Mouse (Mus musculus): ENCODE measurements around the gene Cd55. TPM values are rescaled to one million over a fixed set of nuclear protein-coding genes. Genes with fewer than 3 reads are reported as not detected.

The Cd55 gene
- 12.9 and 17.5 TPM in 2 replicates for polyA plus RNA-seq (2012; ENCODE audit: insufficient read depth, insufficient read length, missing spikeins)

DNA sequence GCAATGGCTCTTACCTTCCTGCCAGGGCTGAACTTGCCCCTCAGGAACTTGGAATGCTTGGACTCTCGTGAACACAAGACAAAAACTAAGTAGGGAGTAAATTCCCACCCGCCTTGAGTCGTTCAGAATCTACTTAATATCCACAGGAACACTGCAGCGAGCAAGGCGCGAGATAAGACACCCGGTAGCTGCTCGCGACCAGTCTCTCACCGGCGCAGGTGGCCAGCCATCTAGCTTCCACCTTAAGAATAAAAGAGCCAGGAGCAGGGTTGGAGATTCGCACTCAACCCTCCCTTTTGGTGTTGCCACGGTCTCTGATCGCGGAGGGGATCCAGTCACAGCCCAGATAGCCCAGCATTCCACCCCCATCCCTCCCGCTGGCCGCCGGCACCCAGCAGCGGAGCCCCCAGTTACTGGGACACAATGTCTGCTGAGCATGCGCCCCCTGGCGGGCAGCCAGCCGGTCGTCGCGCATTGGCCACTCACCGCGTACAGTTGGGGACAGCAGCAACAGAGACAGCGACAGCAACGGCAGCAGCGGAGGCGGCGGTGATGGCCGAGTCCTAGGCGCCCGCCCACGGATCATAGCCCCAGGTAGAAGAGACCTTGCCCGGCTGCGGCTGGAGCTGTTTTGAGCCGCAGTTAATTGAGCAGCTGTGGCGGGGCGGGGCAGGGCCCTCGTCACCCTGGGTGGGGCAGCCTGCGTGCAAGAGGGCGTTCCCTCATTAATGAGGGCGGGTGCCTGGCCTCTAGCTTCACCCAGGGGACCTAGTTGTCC, at the start of gene Cd55:
Cd55 (minus strand) TSS at position 661 of the 778 bp plus-strand sequence.
- peak within 1 kb of the TSS; percentile 92 for H3K4me3 ChIP-seq (ENCODE audit: insufficient read depth, low read depth, low read length)
- peak within 1 kb of the TSS; percentile 63; the same call in 1 of the 2 replicates for H3K27ac ChIP-seq (replicated peaks; ENCODE audit: low read depth, low read length)

DNA sequence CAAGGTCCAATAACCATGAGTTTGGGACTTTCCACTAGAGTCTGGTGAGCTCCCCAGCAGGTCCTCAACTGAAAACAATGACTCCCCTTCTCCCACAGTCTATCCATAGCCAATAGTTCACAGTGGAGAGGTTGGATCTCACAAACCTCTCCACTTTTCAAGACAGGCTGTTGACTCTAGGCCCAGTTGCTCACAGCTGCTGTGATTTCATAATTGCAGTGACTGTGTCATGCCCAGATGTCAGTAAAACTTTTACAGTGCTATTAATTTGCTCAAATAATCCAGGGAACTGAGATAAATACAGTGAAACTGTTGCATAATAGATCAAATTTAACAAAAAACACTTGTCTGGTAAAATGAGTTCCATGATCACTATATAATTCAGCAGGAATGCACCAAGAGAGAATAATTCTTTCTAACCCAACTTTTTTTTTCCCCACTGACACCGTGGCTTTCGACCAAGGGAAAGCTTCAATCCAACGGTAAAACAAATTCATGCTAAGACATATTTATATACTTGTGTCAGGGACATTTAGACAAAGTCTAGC, 49.4 kb upstream of the Cd55 start:
- H3K4me1 ChIP-seq (ENCODE audit: control insufficient read depth, insufficient read depth, insufficient read length, low read length) = peaks cover 6% of the 10 kb centered on the region
- H3K27ac ChIP-seq (replicated peaks; ENCODE audit: low read depth, low read length) = no peak overlapping the region

More for the DNA sequence above, at the start of gene Cd55:
- H3K4me1 ChIP-seq (ENCODE audit: control insufficient read depth, insufficient read depth, insufficient read length, low read length) = peaks cover 3% of the 10 kb centered on the region; the same call in 1 of the 2 replicates

DNA sequence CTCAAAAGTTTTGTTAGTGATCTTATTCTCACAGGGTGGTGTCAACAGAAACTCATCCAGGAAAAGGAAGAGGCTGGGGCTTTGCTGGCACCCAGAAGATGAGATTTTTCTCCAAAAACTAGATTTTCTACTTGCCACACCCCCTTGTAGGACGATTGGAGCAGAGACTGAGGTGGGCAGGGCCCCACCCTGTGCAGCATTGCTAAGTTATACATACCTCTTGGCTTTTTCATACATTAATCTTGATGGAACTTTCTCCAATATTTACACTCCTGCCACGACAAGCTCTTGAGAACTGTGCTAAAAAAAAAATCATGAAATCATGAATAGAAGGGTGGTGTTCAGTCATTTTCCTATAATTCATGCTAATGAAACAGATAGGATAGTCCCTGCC, 46.4 kb upstream of the Cd55 start:
- no peak overlapping the region for H3K4me3 ChIP-seq (ENCODE audit: insufficient read depth, low read depth, low read length)
- H3K27ac ChIP-seq (replicated peaks; ENCODE audit: low read depth, low read length) = no peak overlapping the region

More for the DNA sequence above, 49.4 kb upstream of the Cd55 start:
- no peak overlapping the region for H3K4me3 ChIP-seq (ENCODE audit: insufficient read depth, low read depth, low read length)

DNA sequence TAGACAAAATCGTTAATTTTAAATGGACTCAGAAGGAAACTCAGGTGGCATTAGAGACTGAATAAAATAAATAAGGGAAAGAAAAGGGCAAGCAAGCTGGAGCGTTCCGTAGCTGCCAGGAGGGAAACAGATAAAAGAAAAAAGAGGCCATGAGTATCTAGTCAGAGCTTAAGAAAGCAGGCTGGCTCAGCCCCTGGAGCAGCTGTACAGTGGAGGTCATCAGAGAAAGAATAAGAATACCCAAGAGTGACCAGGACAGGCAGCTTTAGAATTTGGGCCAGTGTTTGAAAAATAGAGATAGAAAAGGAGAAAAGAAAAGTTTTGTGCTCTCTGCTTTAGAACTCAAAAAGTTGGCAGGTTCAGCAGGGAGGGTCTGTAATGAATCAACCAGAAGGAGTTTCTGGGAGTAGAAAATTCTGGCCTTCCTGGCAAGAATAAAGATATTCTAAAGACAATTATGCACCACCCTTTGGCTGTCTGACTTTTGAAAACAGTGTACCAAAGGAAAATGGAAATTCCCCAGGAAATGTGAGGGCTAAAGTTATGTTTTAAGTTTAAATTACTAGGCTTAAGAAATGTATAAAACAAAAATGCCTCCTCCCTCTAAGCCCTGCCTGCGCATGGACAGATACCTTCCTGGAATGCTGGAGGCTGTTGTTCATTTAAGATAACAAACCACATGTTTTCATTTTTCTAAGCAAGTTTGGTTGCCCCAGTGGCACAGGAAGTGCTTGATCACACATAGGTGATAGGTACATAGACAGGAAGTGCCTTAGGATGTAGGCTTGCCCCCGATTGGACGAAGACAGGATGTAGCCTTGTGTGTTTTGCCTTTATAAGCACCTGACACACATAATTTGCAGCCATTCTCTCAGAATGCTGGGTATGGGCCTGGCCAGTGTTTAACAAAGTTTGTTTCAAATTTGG, 45.7 kb upstream of the Cd55 start:
- Histone ChIP-seq H3K4me3 (ENCODE audit: insufficient read depth, low read depth, low read length) (no peak overlapping the region), H3K4me1 (ENCODE audit: control insufficient read depth, insufficient read depth, insufficient read length, low read length) (peaks cover 6% of the 10 kb centered on the region), H3K27ac (replicated peaks; ENCODE audit: low read depth, low read length) (no peak overlapping the region)

More for the DNA sequence above, 46.4 kb upstream of the Cd55 start:
- H3K4me1 ChIP-seq (ENCODE audit: control insufficient read depth, insufficient read depth, insufficient read length, low read length) = peaks cover 6% of the 10 kb centered on the region

DNA sequence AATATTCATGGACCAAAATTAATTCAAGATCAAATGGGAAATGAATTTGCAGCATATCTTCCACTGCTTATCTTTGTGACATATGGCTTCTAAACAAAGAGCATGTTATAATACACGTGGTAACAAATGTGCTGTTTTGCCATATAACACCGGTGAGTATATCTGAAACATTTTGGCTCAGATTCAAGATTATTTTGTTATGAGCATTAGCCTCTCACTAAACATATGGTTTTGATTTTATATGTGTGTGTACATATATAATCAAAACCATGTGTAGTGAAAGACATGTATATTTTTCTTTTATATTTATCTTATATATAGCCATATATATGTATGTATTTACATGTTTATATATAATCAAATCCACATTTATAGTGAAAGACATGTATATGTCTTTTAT, 44.9 kb upstream of the Cd55 start:
- Histone ChIP-seq H3K27ac (replicated peaks; ENCODE audit: low read depth, low read length) (no peak overlapping the region), H3K4me1 (ENCODE audit: control insufficient read depth, insufficient read depth, insufficient read length, low read length) (peaks cover 6% of the 10 kb centered on the region), H3K4me3 (ENCODE audit: insufficient read depth, low read depth, low read length) (no peak overlapping the region)

DNA sequence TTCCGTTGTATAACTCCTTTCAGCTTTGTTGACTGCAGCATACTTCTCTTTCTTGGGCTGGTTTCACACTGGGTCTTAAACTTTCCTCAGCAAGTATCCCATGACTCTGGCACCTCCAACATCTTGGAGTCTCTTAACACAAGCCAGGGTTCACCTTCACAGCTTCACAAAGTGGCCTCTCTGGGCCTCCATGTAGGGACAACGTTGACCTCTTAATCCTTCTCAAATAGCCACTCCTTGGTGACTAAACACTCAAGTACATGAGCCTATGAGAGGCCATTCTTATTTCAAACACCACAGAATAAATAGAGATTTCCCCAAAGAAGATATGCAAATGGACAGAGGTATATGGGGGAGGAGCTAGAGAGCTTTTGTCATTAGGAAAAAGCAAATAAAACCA, 37.4 kb upstream of the Cd55 start:
- Histone ChIP-seq H3K4me3 (ENCODE audit: insufficient read depth, low read depth, low read length) (no peak overlapping the region), H3K27ac (replicated peaks; ENCODE audit: low read depth, low read length) (no peak overlapping the region), H3K4me1 (ENCODE audit: control insufficient read depth, insufficient read depth, insufficient read length, low read length) (no peaks in the 10 kb centered on the region)

DNA sequence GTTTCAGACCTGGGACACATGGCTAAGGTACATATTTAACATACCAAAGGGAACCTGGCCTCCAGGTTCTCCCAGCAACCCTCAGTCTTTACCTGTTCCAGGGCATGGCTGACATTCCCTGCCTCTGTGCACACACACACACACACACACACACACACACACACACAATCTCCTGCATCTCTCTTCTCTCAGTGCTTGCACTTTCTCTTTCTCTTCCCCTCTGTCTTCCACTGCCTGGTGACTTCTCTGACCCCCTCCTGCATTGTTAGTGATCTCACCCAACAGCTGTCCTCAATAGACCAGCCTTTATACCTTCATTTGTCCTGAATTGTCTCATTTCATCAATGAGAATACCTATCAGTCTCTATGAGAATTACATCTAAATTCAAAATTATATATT, 35.8 kb upstream of the Cd55 start:
- H3K4me3 ChIP-seq (ENCODE audit: insufficient read depth, low read depth, low read length) = no peak overlapping the region
- H3K4me1 ChIP-seq (ENCODE audit: control insufficient read depth, insufficient read depth, insufficient read length, low read length) = no peaks in the 10 kb centered on the region
- no peak overlapping the region for H3K27ac ChIP-seq (replicated peaks; ENCODE audit: low read depth, low read length)

DNA sequence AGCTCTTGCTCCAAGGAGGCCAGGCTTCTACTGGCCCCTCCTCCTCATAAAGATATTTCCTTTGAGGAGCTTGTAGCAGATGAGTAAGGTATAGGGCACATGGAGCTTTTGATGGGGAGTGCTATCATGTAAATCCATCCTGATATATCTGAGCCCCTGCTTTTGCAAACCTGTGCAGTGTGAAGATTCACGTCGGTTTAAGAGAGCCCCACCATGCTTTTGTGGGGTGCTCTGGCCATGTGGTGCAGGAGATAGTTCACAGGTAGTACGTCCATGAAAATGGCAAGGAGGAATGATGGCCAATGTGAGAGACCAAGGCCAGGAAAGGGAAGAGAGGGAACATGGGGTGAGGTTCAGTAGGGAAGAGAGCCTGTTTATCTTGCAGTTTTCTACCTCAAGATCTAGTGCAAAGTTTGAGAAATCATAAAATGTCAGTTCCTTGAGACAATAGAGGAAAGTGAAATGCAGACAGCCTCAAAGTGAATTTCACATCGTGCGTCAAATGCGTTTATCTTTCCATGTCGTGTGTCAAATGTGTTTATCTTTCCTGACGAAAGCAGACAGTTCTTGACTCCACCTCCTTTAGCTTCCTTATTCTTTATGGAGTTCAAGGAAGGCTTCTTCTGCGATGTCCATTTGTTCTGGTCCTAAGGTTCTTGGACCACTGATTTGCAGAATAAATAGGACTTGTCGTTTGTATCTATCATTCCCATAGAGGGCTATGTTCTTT, 24.4 kb upstream of the Cd55 start:
- no peak overlapping the region for H3K27ac ChIP-seq (replicated peaks; ENCODE audit: low read depth, low read length)
- H3K4me1 ChIP-seq (ENCODE audit: control insufficient read depth, insufficient read depth, insufficient read length, low read length) = no peaks in the 10 kb centered on the region

DNA sequence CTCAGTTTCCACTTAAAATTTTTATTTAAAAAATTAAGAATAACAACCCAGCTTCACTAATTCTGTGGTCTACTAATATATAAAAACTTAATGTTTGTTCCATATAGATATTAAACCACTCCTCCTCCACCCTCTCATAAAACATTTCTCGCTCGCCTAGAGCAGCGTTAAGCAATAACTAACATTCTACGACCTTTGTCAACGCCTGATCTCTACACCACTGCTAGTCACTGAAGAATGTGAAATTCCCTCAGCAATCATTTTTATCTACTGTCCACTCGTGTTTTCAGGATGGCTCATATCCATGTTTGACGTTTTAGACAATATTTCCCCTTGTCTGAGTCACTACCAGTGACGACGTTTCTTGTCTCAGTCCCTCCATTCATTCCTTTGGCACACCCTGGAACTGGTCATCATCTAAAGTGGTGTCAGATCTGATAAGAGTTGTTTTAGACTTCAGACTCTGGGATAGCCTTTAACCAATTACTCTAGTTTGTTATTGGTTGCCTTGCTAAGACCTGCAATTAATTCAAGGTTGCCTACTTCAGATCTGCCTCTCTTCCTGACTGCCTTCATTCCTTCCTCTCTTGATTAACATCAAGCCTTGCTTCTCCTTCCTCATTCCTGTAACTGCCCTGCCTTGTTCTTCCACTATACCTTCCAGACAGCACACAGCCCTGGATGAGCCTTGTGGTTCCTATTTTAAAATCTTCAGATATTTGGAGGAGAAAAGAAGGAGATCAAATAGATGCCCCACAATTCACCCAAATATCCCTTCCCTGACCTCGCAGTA, 23.5 kb upstream of the Cd55 start:
- no peak overlapping the region for H3K27ac ChIP-seq (replicated peaks; ENCODE audit: low read depth, low read length)
- H3K4me1 ChIP-seq (ENCODE audit: control insufficient read depth, insufficient read depth, insufficient read length, low read length) = no peaks in the 10 kb centered on the region
- H3K4me3 ChIP-seq (ENCODE audit: insufficient read depth, low read depth, low read length) = no peak overlapping the region

More for the DNA sequence above, 24.4 kb upstream of the Cd55 start:
- H3K4me3 ChIP-seq (ENCODE audit: insufficient read depth, low read depth, low read length) = no peak overlapping the region

DNA sequence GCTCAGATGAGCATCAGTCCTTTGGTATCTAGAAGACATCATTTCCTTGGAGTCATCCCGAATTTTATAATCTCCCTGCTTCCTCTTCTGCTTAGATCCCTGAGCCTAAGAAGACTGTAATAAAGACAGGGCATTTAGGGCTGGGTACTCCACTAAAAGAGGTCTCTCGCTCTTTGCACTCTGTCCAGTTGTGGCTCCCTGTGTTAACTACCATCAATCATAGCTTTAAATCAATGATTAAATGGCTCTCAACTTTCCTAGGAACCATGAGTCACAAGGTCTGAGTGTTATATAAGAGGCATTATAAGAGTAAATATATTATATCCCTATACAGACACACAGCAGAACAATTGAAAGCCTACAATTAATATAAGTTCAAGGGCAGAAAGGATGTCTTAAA, 22.8 kb upstream of the Cd55 start:
- no peaks in the 10 kb centered on the region for H3K4me1 ChIP-seq (ENCODE audit: control insufficient read depth, insufficient read depth, insufficient read length, low read length)
- no peak overlapping the region for H3K4me3 ChIP-seq (ENCODE audit: insufficient read depth, low read depth, low read length)
- H3K27ac ChIP-seq (replicated peaks; ENCODE audit: low read depth, low read length) = no peak overlapping the region

DNA sequence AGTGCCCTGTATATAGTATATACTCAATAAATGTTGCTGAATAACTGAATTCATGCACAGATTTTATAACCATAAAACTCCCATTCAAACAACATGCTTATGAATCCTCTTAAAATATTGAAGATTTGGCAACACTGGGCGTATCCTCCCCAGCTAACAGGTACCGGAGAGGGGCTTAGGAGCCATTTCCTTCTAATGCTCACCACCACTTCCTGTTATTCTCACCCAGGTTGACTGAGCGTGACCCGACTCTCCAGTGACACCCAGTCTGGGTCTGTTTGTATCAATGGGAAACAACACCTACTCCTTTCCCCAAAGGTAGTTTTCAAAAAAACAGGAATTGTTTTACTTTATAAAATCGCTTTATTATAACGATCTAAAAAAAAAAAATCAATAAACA, 12.4 kb upstream of the Cd55 start:
- H3K4me1 ChIP-seq (ENCODE audit: control insufficient read depth, insufficient read depth, insufficient read length, low read length) = no peaks in the 10 kb centered on the region
- H3K27ac ChIP-seq (replicated peaks; ENCODE audit: low read depth, low read length) = no peak overlapping the region
- no peak overlapping the region for H3K4me3 ChIP-seq (ENCODE audit: insufficient read depth, low read depth, low read length)

DNA sequence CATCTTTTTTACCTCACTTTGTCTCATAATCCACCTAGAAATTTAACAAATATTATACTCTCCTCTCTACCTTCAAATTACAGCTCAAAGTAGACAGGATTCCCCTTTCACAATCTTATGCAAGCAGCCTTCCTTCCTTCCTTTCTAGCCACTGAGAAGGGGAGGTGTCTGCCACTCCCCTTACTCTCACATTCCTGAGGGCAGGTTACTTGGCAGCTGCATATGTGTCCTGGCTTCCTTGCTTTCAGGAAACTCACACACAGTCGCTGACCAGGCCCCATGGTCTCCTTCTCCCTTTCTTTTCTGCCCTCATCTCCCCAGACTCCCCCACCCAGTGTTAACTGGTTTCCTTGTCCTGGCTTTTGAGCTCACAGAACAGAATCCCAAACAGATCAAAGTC, 11.7 kb upstream of the Cd55 start:
- Histone ChIP-seq H3K4me1 (ENCODE audit: control insufficient read depth, insufficient read depth, insufficient read length, low read length) (no peaks in the 10 kb centered on the region), H3K27ac (replicated peaks; ENCODE audit: low read depth, low read length) (no peak overlapping the region), H3K4me3 (ENCODE audit: insufficient read depth, low read depth, low read length) (no peak overlapping the region)

DNA sequence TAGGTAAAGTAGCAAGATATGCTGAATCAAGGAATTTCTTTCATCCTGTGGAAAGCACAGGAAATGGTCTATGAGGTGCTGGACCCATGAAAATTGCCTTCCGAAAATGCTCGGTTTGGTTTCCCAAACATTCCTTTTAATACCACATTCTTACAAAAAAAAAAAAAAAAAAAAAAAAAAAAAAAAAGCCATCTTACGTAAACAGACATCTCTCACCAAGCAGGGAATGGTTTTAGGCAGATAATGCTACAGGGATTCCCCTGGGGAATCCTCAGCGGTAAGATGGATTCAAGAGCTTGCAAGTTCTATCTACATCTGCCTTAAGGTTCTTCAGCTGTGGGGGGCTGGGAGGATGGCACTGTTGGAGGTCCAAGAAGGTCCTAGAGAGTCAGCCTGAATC, 7.5 kb upstream of the Cd55 start:
- H3K4me1 ChIP-seq (ENCODE audit: control insufficient read depth, insufficient read depth, insufficient read length, low read length) = no peaks in the 10 kb centered on the region
- H3K4me3 ChIP-seq (ENCODE audit: insufficient read depth, low read depth, low read length) = no peak overlapping the region
- H3K27ac ChIP-seq (replicated peaks; ENCODE audit: low read depth, low read length) = no peak overlapping the region

DNA sequence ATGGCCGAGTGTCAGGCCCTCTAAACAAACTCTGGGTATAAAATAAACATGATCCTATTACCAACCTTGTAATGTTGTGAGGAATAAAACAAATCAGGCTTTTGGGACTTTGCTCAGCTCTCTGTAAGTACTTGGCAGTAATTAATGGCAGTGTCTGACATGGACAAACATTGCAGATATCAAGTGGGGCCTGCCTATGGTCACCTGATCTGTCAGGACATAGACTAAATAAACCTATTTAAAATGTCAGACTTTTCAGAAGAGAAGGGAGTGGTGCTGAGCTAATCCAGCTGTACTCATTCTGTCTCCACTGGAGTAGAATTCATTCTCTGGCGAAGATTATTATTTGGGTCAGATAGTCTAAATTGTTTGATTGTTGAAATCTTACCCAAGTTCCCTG, 4.9 kb upstream of the Cd55 start:
- Histone ChIP-seq H3K4me1 (ENCODE audit: control insufficient read depth, insufficient read depth, insufficient read length, low read length) (peaks cover 3% of the 10 kb centered on the region; the same call in 1 of the 2 replicates), H3K4me3 (ENCODE audit: insufficient read depth, low read depth, low read length) (no peak overlapping the region), H3K27ac (replicated peaks; ENCODE audit: low read depth, low read length) (no peak overlapping the region)
